Mouse (Mus musculus): ENCODE data around the gene Skor1.

GRCm38 (mm10) chr9:63091971-63092528 is 56.7 kb downstream of the Skor1 start:
- TF ChIP-seq CTCF (IDR thresholded peaks at IDR 0.05; ENCODE audit: borderline replicate concordance, insufficient read depth, low read length) (no peak), POLR2A (IDR thresholded peaks at IDR 0.05; ENCODE audit: low read depth, low read length) (peak; percentile 37)

Measured in embryonic fibroblast, embryonic 13.5 days (primary cell).